Mouse (Mus musculus): ENCODE results near the gene Ggact.

The Ggact gene

GRCm38 (mm10) chr14:122898550-122898949, 15.0 kb downstream of the Ggact start:
- DNase-seq, result no peak

GRCm38 (mm10) chr14:122896106-122896505, 17.5 kb downstream of the Ggact start:
- no peak for DNase-seq

GRCm38 (mm10) chr14:122891470-122891968, 22.0 kb downstream of the Ggact start:
- DNase-seq, result peak; percentile 49 to 60

GRCm38 (mm10) chr14:122888480-122888872, 25.1 kb downstream of the Ggact start:
- DNase-seq, result no peak

- DNase-seq, result no peak
These were observed 25.7 kb downstream of the Ggact start for GRCm38 (mm10) chr14:122887702-122888479.

DNA sequence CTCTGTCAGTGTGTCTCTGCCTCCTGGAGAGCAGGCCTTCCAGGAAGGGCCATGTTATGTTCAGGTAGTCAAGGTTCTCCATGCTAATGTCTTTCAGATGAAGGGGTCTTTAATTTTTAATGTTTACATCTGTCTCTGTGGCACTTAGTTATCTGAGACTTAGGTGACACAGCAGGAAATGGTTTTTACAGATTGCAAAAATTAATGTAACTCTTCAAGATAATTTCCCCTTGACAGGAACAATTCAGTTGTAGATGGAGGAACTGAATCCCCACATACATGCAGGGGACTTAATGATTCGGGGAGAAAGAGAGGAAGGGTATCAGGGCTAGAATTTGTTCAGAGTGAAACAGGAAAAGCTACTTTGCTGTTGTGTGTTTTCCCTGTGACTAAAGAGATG, 26.3 kb downstream of the Ggact start:
- DNase-seq, result no peak

GRCm38 (mm10) chr14:122885893-122886292, 27.7 kb downstream of the Ggact start:
- DNase-seq, result peak; percentile 95 to 97

- DNase-seq, result peak; percentile 71 to 74
These were observed 29.6 kb downstream of the Ggact start for GRCm38 (mm10) chr14:122883821-122884584.

GRCm38 (mm10) chr14:122883410-122883806, 30.1 kb downstream of the Ggact start:
- DNase-seq, result no peak

GRCm38 (mm10) chr14:122882795-122883409, 30.7 kb downstream of the Ggact start:
- DNase-seq, result peak in 1 of 2 experiments; percentile 45

DNA sequence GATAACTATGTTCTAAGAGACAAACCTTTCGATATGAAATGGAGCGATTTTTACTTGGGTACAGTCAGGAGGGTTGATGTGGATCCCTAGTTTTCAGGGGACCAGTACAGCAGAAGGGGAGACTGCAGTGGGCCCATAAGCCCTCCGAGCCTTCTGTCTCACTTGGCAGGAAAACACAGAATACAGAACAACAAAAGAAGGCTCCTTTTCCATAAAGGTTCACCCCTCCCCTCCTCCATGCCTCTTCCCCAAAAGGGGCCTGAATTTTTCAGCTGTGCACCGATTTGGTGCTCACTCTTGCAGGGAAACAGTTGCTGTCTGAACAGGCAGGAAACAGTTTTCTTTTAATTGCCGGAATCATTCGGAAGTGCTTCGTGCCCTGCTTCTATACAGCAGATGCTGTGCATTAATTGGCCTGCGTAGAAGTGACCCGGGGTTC, 31.3 kb downstream of the Ggact start:
- DNase-seq, result peak; percentile 69 to 75

DNA sequence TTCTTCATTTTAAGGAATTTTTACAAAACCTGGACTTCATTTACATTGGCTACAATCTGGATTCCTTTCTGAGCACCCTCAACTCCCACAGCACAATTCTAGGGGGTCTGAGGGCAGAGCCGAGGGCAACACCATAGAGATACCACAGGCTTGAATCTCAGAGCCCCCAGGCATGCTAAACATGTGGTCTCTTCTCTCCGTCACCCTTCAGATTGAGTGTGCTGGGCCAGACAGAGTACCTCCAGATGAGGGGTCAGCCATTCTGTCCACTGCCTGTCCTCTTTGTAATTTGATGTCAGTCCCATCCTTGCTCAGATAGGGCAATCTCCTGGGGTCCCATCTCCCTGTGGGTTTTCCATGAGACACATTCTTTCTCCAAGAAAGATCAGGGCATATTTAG, 31.9 kb downstream of the Ggact start:
- peak in 1 of 2 experiments; percentile 43 for DNase-seq

DNA sequence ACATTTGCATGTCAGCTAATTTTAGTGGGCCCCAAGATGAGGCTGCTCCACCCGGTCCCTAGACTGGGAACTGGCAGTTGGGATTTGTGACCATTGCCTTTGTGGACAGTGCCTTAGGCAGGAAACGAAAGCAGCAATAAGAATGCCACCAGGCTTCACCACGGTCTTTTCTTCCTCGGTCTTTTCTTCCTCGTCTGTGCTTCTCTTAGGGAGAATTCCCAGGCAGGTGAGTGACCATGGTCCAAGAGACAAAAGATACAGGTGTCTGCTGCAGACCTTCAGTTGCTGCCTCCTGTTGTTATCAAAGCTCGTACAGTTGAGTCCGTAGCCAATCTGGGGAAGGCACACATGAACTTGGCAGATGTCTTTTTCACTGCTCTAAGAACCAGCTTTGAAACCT, 33.3 kb downstream of the Ggact start:
- DNase-seq, result peak; percentile 45 to 59

GRCm38 (mm10) chr14:122877787-122878186, 35.8 kb downstream of the Ggact start:
- peak in 1 of 2 experiments; percentile 41 for DNase-seq

- DNase-seq, result peak; percentile 56 to 58
These were observed 36.8 kb downstream of the Ggact start for GRCm38 (mm10) chr14:122876723-122877122.

GRCm38 (mm10) chr14:122876163-122876562, 37.4 kb downstream of the Ggact start:
- DNase-seq, result peak; percentile 93 to 94

DNA sequence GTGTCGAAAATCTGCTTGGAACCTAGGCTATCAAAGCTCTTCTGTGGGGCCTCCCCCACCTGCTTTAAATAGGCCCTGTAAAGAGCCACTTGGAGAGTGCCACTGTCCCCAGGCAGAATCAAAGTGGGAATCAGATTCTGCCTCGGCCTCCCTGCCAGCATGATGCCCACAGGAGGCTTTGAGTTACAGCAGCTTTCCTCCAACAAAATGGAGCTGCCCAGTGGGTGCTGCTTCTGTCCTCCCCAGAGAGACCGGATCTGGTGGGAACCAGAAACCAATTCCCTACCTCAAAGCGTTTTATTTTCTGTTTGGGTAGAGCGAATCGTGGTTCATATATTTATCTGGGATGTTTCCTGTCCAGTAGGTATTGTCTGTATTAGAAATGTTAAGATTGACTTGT, 37.9 kb downstream of the Ggact start:
- DNase-seq, result peak; percentile 53 to 56

DNA sequence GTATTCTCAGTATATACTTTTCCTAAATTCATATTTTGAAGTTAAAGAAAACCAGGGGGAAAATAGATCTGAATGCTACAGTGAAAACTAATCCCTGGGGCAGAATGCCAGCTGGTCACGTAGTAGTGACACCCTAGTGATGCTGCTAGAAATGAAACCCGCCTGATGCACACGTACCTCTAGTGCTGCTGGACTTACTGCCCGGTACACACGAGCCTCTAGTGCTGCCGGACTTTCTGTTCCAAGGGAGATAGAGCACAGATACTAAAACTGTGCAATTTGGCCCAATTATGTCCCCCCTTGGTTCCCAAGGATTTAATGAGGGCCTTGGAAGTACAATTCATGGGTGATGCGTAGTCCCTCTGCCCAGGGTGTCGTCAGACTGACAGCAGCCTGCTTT, 38.5 kb downstream of the Ggact start:
- DNase-seq, result peak; percentile 76 to 84

- no peak for DNase-seq
These were observed 40.9 kb downstream of the Ggact start for GRCm38 (mm10) chr14:122872612-122873011.

- no peak for DNase-seq
These were observed 41.5 kb downstream of the Ggact start for GRCm38 (mm10) chr14:122871841-122872580.

GRCm38 (mm10) chr14:122869831-122870230, 43.7 kb downstream of the Ggact start:
- peak in 1 of 2 experiments; percentile 32 for DNase-seq

DNA sequence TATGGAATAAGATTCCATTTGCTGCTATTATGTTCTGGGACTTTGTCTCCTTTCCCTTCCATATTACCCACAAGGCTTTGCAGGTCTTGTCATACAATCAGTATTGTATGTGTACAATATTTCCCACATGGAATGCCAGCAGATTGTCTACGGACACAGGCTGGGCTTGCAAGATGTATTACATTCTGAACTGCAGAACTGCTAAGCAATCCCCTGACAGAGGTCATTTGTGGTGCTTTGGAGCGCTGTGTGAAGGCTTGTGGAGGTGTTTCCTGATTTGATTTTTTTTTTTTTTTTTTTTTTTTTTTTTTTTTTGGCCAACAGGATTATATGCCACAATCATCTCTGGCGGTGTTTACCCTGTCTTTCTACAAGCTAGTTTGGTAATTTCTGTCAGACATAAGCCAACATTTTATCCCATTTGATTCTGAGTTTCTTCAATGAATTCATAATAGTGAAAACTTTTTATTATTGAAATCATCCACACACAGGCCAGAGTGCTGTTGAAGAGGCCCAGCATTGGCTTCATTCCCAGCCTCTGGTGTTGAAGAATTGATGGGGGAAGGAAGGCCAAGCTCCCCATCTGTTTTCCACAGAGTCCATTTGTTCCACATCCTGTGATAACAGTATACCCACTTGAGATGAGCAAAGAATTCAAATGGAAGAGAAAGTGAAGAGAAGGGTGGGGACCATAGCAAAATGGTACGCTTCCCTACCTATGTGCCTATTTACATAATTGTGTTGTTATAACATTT, 45.8 kb downstream of the Ggact start:
- peak; percentile 64 to 73 for DNase-seq
